Mouse (Mus musculus): ENCODE measurements at regions not wholly inside any gene's neighbourhood (a gene's known extent, or its start where the extent isn't known, plus 50 kb on each side); places are given as distances from the start of the nearest gene placed in this dataset.
"Not testable (repeated sequence)": the region's sequence is repeated elsewhere in the genome, so short reads cannot be mapped to it uniquely, and the experiment has no call there.

GRCm38 (mm10) chr12:80055894-80056293 lies 56.9 kb downstream of the Zfp36l1 start:
- DNase-seq (ENCODE audit: low spot score in 2 of 2), result not testable (repeated sequence)

GRCm38 (mm10) chr12:80055394-80055793 lies 57.4 kb downstream of the Zfp36l1 start:
- DNase-seq (ENCODE audit: low spot score in 2 of 2), result no peak

DNA sequence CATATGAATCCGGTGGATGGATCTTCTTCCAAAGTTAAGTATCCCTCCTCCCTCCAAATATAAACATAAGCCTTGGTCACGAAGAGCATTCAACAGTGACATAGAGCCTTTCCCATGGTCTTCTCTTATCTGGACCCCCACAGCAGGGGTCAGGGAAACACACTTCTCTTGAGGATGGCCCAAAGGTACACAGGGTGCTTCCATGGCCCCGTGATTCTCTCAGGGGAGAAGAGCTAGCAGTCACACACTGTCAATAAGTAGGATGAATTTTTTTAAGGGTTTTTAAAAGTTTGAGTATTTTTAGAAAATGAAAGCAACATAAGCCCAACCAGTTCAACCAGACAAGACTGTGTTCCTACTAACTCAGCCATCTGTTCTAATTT lies 58.2 kb downstream of the Zfp36l1 start:
- no peak for DNase-seq (ENCODE audit: low spot score in 2 of 2)

DNA sequence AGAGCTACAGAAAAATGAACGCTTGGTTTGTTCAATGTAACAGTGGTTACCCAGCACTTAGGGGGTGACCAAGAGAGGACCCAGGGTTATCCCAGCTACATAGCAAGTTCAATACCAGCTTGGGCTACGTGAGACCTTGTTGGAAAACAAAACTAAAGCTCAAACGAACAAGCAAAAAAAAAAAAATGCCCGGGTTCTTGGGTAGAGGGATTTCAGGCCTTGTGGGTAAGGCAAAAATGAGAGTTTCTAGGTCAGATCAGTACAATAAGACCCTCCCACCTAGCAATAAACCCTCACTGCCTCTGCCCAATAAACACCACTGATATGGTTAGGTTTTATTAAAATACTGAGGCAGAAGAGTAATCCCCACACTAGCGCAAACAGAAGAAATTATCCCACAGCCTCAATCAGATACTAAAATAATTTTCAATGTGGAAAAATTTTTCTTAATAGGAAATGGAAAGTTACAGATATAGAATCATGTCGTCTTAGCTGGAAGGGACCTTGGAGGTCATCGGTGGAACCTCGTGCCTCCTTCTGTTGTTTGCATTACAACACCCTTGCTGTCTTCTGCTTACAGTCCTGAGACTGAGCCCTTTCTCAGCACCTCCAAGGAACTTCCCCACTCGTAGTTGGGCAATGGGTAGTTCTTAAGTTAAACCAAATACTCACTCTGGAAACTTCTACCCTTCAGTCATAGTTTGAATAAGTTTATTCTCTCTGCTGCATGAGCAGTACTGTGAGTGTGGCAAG lies 58.7 kb downstream of the Zfp36l1 start:
- no peak for DNase-seq (ENCODE audit: low spot score in 2 of 2)

DNA sequence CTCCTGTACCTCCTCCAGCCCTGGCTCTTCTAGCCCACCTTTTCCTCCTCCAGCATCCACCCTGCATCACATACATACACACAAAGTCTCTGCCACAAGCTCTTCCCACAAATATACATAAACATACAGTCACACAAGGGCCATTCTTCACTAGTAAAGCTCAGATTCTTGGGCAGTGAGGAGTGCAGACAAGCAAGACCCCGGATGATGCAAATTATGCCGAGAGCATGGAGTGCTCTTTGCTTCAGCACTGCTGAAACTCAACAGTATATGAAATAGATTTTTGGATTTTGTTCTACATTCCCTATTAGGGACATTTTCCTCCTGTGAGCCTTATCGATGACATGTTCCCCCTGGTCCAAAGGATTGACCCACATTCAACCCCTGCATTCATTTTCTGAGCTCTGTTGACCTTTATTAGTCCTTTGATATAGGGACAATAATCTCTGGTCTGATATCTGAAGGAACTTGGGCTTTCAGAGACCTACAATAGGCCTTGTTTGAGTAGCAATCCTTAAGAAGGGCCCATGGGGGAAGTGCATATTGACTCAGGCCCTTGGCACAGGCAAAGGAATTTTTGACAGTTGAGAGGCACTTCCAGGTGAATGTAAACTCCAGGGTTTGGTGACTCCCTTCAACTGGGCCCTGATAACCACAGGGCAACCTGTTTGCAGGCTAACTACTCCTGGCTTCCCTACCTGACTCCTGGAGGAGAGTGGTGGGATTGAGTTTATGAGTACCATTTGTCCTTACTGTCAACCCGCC lies 64.4 kb downstream of the Zfp36l1 start:
- DNase-seq (ENCODE audit: low spot score in 2 of 2), result no peak

- DNase-seq (ENCODE audit: low spot score in 2 of 2), result no peak
These were observed 66.0 kb downstream of the Zfp36l1 start for GRCm38 (mm10) chr12:80046625-80047303.

DNA sequence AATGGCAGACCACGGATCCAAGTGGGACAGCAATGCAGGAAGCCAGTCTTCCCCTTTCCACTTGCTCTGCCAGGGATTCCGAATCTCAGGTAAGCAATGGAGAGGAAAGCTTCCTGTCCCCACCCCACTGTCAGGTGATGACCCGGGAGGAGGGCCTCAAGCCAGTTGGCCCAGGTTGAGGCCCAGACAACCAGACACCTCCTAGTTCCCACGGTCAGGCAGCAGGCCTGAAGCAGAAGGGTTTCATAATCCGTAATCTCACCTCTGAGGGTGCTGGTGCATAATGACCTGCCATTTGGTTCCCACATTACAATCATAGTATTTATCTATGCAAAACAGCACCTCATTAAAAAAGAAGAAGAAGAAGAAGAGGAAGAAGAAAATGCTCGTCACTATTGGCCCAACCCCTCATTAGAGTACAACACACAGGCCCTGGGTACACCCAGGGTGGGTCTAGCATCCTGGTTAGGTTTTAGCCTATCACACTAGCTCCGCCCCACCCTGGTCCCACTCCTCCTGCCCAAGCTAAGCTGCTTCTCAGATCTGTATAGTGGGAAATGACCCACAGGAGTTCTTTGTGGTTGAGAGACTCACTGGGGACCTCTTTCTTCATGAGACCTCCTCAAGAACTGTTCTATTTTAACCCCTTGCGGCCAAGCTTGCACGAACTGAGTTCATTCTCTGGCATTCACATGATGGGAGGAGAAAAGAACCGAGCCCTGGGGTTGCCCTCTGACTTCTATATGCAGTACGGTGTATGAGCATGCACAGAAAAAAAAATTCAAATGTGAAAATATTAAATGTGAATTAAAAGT lies 71.1 kb downstream of the Zfp36l1 start:
- no peak for DNase-seq (ENCODE audit: low spot score in 2 of 2)

DNA sequence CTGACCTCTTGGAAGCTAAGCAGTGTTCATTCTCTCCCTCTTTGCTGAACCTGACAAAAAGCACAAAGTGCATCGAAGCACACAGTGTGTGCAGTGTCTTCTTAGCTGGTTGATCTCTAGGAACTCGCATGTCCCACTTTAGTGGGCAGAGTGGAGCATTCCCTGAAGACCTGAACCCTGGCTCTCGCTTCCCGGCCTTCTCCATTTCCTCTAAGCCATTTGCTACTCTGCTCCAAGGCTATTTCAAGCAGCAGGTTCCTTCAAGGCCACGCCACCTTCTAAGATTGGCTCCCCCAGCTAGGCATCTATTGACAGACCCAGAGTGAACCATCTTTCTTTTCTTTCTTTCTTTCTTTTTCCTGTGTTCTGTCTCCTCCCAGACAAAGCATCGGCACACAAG lies 71.8 kb downstream of the Zfp36l1 start:
- no peak for DNase-seq (ENCODE audit: low spot score in 2 of 2)

- no peak for DNase-seq (ENCODE audit: low spot score in 2 of 2)
These were observed 72.6 kb downstream of the Zfp36l1 start for GRCm38 (mm10) chr12:80040233-80040632.

DNA sequence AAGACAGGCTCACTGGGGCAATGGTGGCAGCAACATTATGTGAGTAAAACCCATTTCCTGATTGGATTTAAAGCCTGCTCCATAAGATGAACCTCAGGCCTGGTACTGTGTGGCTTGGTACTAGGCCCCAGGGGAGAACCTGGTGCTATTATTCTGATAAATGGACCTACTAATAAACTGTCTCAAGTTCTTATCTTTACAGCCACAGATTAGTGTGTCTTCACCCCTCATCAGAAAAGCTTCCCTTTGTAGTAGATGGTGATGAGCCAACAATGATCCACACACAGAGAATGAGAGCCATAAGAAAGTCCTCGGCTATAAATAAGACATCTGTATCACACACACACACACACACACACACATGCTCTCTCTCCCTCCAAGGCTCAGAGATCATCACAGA lies 73.7 kb downstream of the Zfp36l1 start:
- no peak for DNase-seq (ENCODE audit: low spot score in 2 of 2)

DNA sequence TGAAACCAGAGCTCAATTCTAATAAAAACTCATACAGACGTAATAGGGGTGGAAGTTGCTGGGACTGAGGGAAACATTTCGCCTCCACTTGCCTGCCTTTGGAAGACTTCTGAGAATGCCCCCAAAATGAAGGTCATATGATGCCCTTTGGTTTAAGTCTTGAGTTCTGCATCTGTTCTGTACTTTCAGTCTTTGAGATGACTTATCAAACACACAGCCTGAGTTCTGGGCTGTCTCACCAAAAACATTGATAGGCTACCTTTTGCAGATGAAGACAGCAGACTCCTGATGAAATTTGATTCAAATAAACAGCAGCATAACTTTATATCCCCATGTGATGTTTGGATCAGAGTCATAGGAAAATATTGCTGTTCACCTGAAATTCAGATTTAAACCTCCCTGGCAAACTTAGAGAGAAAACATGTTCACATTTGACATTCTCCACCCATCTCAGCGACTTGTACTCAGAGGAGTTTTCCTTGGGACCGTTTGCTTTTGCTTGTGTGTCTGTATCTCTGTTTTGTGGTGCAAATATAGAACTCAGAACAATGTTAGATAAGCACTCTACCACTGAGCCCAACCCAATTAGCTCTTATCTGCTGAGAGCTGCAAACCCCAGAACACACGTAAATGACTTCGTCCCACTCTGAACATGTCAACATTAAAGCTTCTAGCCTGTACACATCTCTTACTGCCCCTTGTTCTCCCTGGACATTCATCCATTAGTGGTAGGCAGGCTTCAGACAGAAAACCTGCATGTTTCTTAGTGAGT lies 77.1 kb downstream of the Zfp36l1 start:
- no peak for DNase-seq (ENCODE audit: low spot score in 2 of 2)

- DNase-seq (ENCODE audit: low spot score in 2 of 2), result no peak
These were observed 77.8 kb downstream of the Zfp36l1 start for GRCm38 (mm10) chr12:80034963-80035411.

DNA sequence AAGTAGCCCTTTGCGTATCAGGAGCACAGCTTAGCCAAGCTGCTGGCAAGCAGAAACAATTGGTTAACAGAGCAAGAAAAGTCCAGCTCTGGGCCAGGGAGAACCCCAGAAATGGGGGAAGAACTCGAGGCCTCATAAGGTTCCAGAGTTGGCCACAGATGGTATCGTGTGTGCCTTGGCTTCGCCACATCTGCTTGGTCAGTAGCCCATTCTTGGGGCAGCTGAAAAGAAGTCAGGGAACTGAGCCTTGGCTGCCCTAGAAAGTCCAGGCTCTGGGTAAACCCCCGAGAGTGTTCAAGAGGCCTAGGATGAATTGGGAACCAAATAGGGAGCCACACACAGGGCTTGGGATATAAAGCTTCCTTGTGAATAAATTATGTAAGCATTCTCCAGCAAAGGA lies 78.7 kb downstream of the Zfp36l1 start:
- DNase-seq (ENCODE audit: low spot score in 2 of 2), result peak in 1 of 2 experiments; percentile 45

GRCm38 (mm10) chr12:80032520-80032919 lies 80.3 kb downstream of the Zfp36l1 start:
- no peak for DNase-seq (ENCODE audit: low spot score in 2 of 2)

DNA sequence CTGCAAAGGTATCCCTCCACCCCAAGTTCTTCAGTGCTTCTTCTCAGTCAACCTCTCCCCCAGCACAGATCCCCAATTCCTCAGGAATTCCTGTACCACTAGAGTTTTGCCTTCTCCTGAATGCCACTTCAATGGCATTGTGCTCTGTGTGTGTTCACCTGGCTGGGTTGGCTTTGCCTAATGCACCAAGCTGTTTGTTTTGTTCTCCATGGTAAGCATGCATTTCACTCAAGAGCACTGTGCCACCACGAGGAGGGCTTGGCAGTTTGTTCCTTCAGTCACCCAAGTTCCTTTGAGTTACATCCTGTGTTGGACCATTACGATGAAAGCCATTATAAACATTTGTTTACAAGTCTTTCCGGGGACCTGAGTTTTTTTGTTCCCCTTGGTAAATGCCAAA lies 84.5 kb downstream of the Zfp36l1 start:
- no peak for DNase-seq (ENCODE audit: low spot score in 2 of 2)

GRCm38 (mm10) chr12:80023107-80024078 lies 89.4 kb downstream of the Zfp36l1 start:
- DNase-seq (ENCODE audit: low spot score in 2 of 2), result no peak

GRCm38 (mm10) chr12:80022181-80023106 lies 90.4 kb downstream of the Zfp36l1 start:
- no peak for DNase-seq (ENCODE audit: low spot score in 2 of 2)

DNA sequence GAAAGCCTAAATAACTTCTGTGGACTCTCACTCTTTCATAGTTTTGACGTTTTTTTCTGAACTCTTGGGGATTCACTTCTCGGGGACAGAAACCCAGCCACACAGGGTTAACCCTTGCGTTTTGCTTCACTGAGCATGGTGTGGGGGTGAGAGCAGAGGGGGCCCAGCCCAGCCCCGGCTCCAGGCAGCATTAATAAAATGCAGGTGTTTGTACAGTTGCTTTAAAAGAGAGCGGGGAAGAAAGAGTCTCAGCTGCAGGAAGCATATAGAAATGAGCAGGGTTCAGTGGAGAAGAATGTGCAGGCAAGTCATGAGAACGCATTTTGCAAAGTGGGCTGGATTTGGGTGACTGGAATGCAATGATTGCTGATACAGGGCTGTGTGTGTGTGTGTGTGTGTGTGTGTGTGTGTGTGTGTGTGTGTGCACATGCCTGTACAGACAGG lies 91.8 kb downstream of the Zfp36l1 start:
- no peak for DNase-seq (ENCODE audit: low spot score in 2 of 2)
